Mouse (Mus musculus) limb, embryonic 14.5 days (tissue): ENCODE measurements around the gene Tox3. TPM values are rescaled to one million over a fixed set of nuclear protein-coding genes. Genes with fewer than 3 reads are reported as not detected.

Experiments
- ATAC-seq: fragments of 200-750 bp; cut with Nextera tagmentation; 2 replicates; pipeline ENCODE4 v1.8.0; 2017; ENCODE audit warnings: low read depth, moderate number of reproducible peaks, moderate TSS enrichment; ENCODE audit not compliant: low FRiP score
- DNase-seq: peaks from one replicate; pipeline ENCODE4 v3.0.0-alpha.2; 2015; ENCODE audit warnings: low spot score
- H3K27ac ChIP-seq: fragments of 300-500 bp; sonication (generic); replicated peaks from 2 replicates; pipeline ENCODE4 v1.5.1; 2014; ENCODE audit warnings: low read depth, mild to moderate bottlenecking, low read length, moderate library complexity, mixed read lengths
- H3K27me3 ChIP-seq: fragments of 300-500 bp; sonication (generic); 2 replicates; pipeline ENCODE4 v1.6.1; 2014; ENCODE audit warnings: low read length, mixed read lengths; ENCODE audit not compliant: control insufficient read depth, insufficient read depth
- H3K36me3 ChIP-seq: fragments of 300-500 bp; sonication (generic); 2 replicates; pipeline ENCODE4 v1.6.1; 2014; ENCODE audit warnings: mild to moderate bottlenecking, low read length, moderate library complexity, mixed read lengths; ENCODE audit not compliant: control insufficient read depth, insufficient read depth
- H3K4me1 ChIP-seq: fragments of 300-500 bp; sonication (generic); 2 replicates; pipeline ENCODE4 v1.6.1; 2014; ENCODE audit warnings: antibody characterized with exemption, low read length, mixed read lengths; ENCODE audit not compliant: control insufficient read depth, insufficient read depth
- H3K4me2 ChIP-seq: fragments of 300-500 bp; sonication (generic); replicated peaks from 2 replicates; pipeline ENCODE4 v1.6.1; 2014; ENCODE audit warnings: low read depth, mild to moderate bottlenecking, low read length, moderate library complexity; ENCODE audit not compliant: severe bottlenecking
- H3K4me3 ChIP-seq: fragments of 300-500 bp; sonication (generic); replicated peaks from 2 replicates; pipeline ENCODE4 v1.5.1; 2014; ENCODE audit warnings: low read length
- H3K9ac ChIP-seq: fragments of 300-500 bp; sonication (generic); 2 replicates; pipeline ENCODE4 v1.6.1; 2014; ENCODE audit warnings: mild to moderate bottlenecking, low read depth, low read length, moderate library complexity; ENCODE audit not compliant: severe bottlenecking
- H3K9me3 ChIP-seq: fragments of 300-500 bp; sonication (generic); 2 replicates; pipeline ENCODE4 v1.6.1; 2016; ENCODE audit warnings: low read length; ENCODE audit not compliant: control insufficient read depth
- POLR2A ChIP-seq: fragments of 200-500 bp; IDR thresholded peaks from 2 replicates; pipeline ENCODE4 v1.8.0; 2012; ENCODE audit warnings: inconsistent platforms, mild to moderate bottlenecking, moderate library complexity, borderline replicate concordance; ENCODE audit not compliant: insufficient read depth, insufficient read length; ENCODE audit errors: extremely low read depth
- WGBS: fragments of 180-500 bp; shearing (Covaris S2); extraction: QIAGEN DNeasy Blood & Tissue Kit; methylation state at CpG from one replicate; pipeline ENCODE4 v1.1.7; 2014; 5-methylcytosine and 5-hydroxymethylcytosine counted together
- polyA plus RNA-seq, 2 experiments: library from polyadenylated mRNA; depleted of rRNA in 1 of 2; stranded (reverse) in 1 of 2; unstranded in 1 of 2; fragments of >200 nt; fragmentation: Nextera tagmentation in 1 of 2; extraction: Ambion mirVana in 1 of 2; gene quantifications; 2 replicates each; pipeline versions ENCODE4 v1.2.1 to v1.2.3; 2012 to 2014

Tox3 gene
- polyA plus RNA-seq, 2 experiments: 9.8 to 16.4 TPM

GRCm38 (mm10) chr8:90271920-90272319 is 76.2 kb downstream of the Tox3 start:
- H3K27me3 ChIP-seq: no peaks in the 10 kb centered on the region
- H3K9me3 ChIP-seq: no peaks in the 10 kb centered on the region
- H3K9ac ChIP-seq: no peak overlapping the region
- no peak for TF ChIP-seq POLR2A
- H3K36me3 ChIP-seq: no peaks in the 10 kb centered on the region
- WGBS: 84% methylated on average over 10 of the region's 10 CpGs
- no peak overlapping the region for H3K27ac ChIP-seq
- ATAC-seq (no peak), DNase-seq (no peak)
- H3K4me2 ChIP-seq: no peak overlapping the region
- H3K4me3 ChIP-seq: no peak overlapping the region
- H3K4me1 ChIP-seq: peaks cover 9% of the 10 kb centered on the region

DNA sequence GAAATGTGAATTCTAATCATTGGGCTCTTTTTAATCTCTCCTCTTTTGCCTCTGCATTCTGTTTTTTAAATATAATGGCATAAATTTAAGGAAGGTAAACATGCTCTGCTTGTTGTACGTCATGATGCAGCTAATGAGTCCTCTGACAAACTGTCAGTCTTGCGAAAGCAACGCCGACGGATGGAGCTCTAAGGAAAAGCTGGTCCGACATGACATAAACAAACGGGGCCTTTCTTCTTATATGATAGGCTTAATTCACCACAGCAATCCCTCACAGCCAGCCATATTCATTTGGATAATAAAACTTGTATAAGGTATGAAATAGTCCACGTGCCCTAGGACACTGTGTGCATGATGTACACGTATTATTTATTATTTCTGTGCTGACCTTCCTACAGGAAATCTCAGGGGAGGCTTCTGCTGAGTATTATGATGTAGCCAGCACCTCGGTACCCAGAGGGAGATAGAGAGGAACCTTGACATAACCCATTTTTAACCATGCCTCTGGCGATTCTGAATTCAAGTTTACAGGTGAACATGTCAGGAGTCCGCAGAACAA is 80.4 kb downstream of the Tox3 start:
- DNase-seq (no peak), ATAC-seq (no peak)
- TF ChIP-seq POLR2A: no peak
- no peaks in the 10 kb centered on the region for H3K9me3 ChIP-seq
- no peaks in the 10 kb centered on the region for H3K27me3 ChIP-seq
- H3K9ac ChIP-seq: no peak overlapping the region
- H3K4me2 ChIP-seq: no peak overlapping the region
- 60% methylated on average over 12 of the region's 12 CpGs for WGBS
- H3K27ac ChIP-seq: no peak overlapping the region
- no peak overlapping the region for H3K4me3 ChIP-seq
- peaks cover 9% of the 10 kb centered on the region for H3K4me1 ChIP-seq
- no peaks in the 10 kb centered on the region for H3K36me3 ChIP-seq

DNA sequence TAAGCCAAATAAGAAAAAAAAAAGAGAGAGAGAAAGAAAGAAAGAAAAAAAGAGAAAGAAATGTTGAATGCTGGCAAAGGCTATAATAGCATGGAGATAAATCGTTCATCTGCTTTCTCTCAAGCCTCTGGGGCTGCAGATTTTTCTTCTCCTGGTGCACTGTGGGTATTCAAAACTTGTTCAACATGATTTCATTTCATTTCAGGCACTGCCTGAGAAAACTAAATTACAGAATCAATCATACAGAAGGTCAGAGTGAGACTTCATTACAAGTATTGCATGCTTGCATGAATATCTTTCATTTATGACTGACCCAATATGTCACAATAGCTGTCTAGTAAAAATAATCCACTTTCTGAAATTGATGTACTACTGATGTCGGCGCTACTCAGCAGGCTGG is 81.2 kb downstream of the Tox3 start:
- TF ChIP-seq POLR2A: no peak
- ATAC-seq: no peak
- no peak overlapping the region for H3K4me3 ChIP-seq
- no peak for DNase-seq
- no peak overlapping the region for H3K4me2 ChIP-seq
- 78% methylated on average over 3 of the region's 3 CpGs for WGBS
- no peaks in the 10 kb centered on the region for H3K9me3 ChIP-seq
- no peaks in the 10 kb centered on the region for H3K27me3 ChIP-seq
- H3K9ac ChIP-seq: no peak overlapping the region
- H3K4me1 ChIP-seq: peaks cover 9% of the 10 kb centered on the region
- H3K36me3 ChIP-seq: no peaks in the 10 kb centered on the region
- no peak overlapping the region for H3K27ac ChIP-seq

DNA sequence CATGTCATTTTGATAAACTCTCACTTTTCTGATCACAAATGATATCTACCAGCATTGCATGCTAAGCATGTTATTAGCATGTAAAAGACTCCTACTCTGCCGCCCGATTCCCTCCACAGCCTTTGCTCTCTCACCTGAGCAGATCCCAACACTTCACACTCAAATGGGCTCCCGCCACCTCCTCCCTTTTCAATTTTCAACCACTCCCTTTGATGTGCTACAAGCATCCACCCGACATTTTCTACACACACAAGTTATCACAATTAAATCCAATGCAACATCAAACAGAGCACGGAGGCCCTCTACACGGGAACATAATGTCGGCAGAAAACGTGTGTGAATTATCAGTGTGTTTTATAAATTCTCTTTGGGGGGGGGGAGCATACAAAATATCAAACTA is 81.9 kb downstream of the Tox3 start:
- H3K4me3 ChIP-seq: no peak overlapping the region
- TF ChIP-seq POLR2A: no peak
- peaks cover 7% of the 10 kb centered on the region for H3K4me1 ChIP-seq
- H3K4me2 ChIP-seq: no peak overlapping the region
- no peak for ATAC-seq
- H3K36me3 ChIP-seq: no peaks in the 10 kb centered on the region
- H3K27ac ChIP-seq: no peak overlapping the region
- H3K27me3 ChIP-seq: no peaks in the 10 kb centered on the region
- no peaks in the 10 kb centered on the region for H3K9me3 ChIP-seq
- H3K9ac ChIP-seq: no peak overlapping the region
- DNase-seq: no peak
- 73% methylated on average over 8 of the region's 8 CpGs for WGBS

- ATAC-seq (no peak), DNase-seq (no peak)
- WGBS: 55% methylated on average over 11 of the region's 11 CpGs
- no peak for TF ChIP-seq POLR2A
- H3K36me3 ChIP-seq: peaks cover 7% of the 10 kb centered on the region; the same call in 1 of the 2 replicates
- H3K27ac ChIP-seq: no peak overlapping the region
- 0 out of 2 replicates have a peak, but pooled peaks cover 4% of the 10 kb centered on the region for H3K27me3 ChIP-seq
- no peak overlapping the region for H3K4me3 ChIP-seq
- H3K9ac ChIP-seq: no peak overlapping the region
- H3K4me1 ChIP-seq: no peaks in the 10 kb centered on the region
- no peaks in the 10 kb centered on the region for H3K9me3 ChIP-seq
- H3K4me2 ChIP-seq: no peak overlapping the region
Measured at GRCm38 (mm10) chr8:90254158-90254867, 93.8 kb downstream of the Tox3 start.

DNA sequence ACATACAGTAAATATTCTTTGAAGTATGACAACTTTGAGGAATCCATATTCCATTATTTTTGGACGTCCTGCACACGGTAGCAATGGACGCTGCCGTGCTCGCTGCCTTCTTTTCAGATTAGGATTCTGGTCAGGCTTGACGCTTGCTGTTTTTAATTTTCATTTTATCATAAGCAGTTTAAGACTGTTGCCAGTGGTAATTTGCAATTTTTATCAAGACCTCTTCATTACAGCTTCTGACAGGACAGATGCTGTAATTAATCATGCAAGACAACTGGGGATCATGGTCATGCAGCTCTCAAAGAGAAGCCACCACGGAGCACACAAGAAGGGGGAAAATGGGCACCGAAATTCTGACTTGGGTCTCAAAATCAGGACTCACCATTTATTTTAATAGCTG is 101.8 kb downstream of the Tox3 start:
- Histone ChIP-seq H3K4me1 (no peaks in the 10 kb centered on the region), H3K27me3 (no peaks in the 10 kb centered on the region), H3K4me3 (no peak overlapping the region), H3K4me2 (no peak overlapping the region), H3K27ac (no peak overlapping the region), H3K9ac (no peak overlapping the region), H3K9me3 (no peaks in the 10 kb centered on the region), H3K36me3 (0 out of 2 replicates have a peak, but pooled peaks cover 2% of the 10 kb centered on the region)
- no peak for TF ChIP-seq POLR2A
- ATAC-seq (no peak), DNase-seq (no peak)
- WGBS: 91% methylated on average over 8 of the region's 8 CpGs
